20 mouse cellular contexts compared by ENCODE assay signal in genomic region chr5:112369326-112369725, GRCm38 (mm10). TPM values are rescaled to one million over a fixed set of nuclear protein-coding genes. Genes with fewer than 3 reads are reported as not detected.
A peak's percentile ranks its signal among the peaks of the same experiment; 100 is the strongest.
DNase-seq lines count a peak whose midpoint lies in the region; ATAC-seq lines count a peak whose summit lies in the region.
"Had no signal": no experiment of that assay in that cellular context is flagged by ENCODE, and none has a peak within 500 bp of the region (broad histone marks: within the 10 kb centered on the region; RNA-seq: fewer than 3 reads in every experiment).

No protein-coding gene starts in this region.

- WGBS in forebrain, embryonic 12.5 days, result 87% methylated on average over 13 of the region's 13 CpGs
- WGBS in forebrain, embryonic 11.5 days, result 92% methylated on average over 13 of the region's 13 CpGs
- 80% methylated on average over 13 of the region's 13 CpGs for WGBS in midbrain, embryonic 13.5 days
- WGBS in midbrain, embryonic 11.5 days, result 91% methylated on average over 13 of the region's 13 CpGs
- 78% methylated on average over 13 of the region's 13 CpGs for WGBS in hindbrain, embryonic 16.5 days

- H3K4me1 ChIP-seq in forebrain, embryonic 12.5 days, result peaks cover 36% of the 10 kb centered on the region
- peaks cover 16% of the 10 kb centered on the region for H3K4me1 ChIP-seq in forebrain, embryonic 11.5 days (replicated peaks; ENCODE audit: control insufficient read depth, insufficient read depth, low read length)
- peaks cover 54% of the 10 kb centered on the region for H3K4me1 ChIP-seq in midbrain, embryonic 13.5 days (replicated peaks)
- peaks cover 30% of the 10 kb centered on the region for H3K4me1 ChIP-seq in midbrain, embryonic 11.5 days (ENCODE audit: control insufficient read depth, insufficient read depth, low read length)
- peaks cover 47% of the 10 kb centered on the region for H3K4me1 ChIP-seq in hindbrain, embryonic 16.5 days (ENCODE audit: control insufficient read depth, insufficient read depth, low read depth, low read length)
- H3K4me1 ChIP-seq: embryonic facial prominence, embryonic 15.5 days; heart, embryonic 15.5 days had no signal

- no peak overlapping the region for H3K4me3 ChIP-seq in forebrain, embryonic 12.5 days (replicated peaks)
- no peak overlapping the region for H3K4me3 ChIP-seq in forebrain, embryonic 11.5 days (ENCODE audit: low read depth, low read length)
- H3K4me3 ChIP-seq in midbrain, embryonic 13.5 days (replicated peaks), result no peak overlapping the region
- no peak overlapping the region for H3K4me3 ChIP-seq in midbrain, embryonic 11.5 days (ENCODE audit: low read depth, low read length)
- no peak overlapping the region for H3K4me3 ChIP-seq in hindbrain, embryonic 16.5 days (ENCODE audit: low read length)
- H3K4me3 ChIP-seq: embryonic facial prominence, embryonic 15.5 days; heart, embryonic 15.5 days had no signal

- H3K27ac ChIP-seq in forebrain, embryonic 12.5 days, result no peak overlapping the region
- H3K27ac ChIP-seq in forebrain, embryonic 11.5 days (ENCODE audit: low read depth, low read length), result no peak overlapping the region
- no peak overlapping the region; the same call in 1 of the 2 replicates for H3K27ac ChIP-seq in midbrain, embryonic 13.5 days
- H3K27ac ChIP-seq in midbrain, embryonic 11.5 days (ENCODE audit: low read depth, low read length), result no peak overlapping the region
- peak overlapping the region; percentile 65 for H3K27ac ChIP-seq in hindbrain, embryonic 16.5 days (ENCODE audit: low read depth, low read length)
- H3K27ac ChIP-seq: embryonic facial prominence, embryonic 15.5 days; heart, embryonic 15.5 days had no signal

- H3K9ac ChIP-seq in forebrain, embryonic 12.5 days, result peak overlapping the region; percentile 7; the same call in 1 of the 2 replicates
- no peak overlapping the region for H3K9ac ChIP-seq in forebrain, embryonic 11.5 days (ENCODE audit: low read length)
- H3K9ac ChIP-seq in midbrain, embryonic 13.5 days (replicated peaks), result 0 out of 2 replicates have a peak overlapping the region, but pooled peaks have one; percentile 36
- H3K9ac ChIP-seq in midbrain, embryonic 11.5 days (ENCODE audit: low read length), result no peak overlapping the region
- peak overlapping the region; percentile 41; the same call in 1 of the 2 replicates for H3K9ac ChIP-seq in hindbrain, embryonic 16.5 days (ENCODE audit: low read depth, low read length)
- H3K9ac ChIP-seq: embryonic facial prominence, embryonic 15.5 days; heart, embryonic 15.5 days had no signal

- H3K4me2 ChIP-seq in forebrain, embryonic 12.5 days, result no peak overlapping the region
- H3K4me2 ChIP-seq in forebrain, embryonic 11.5 days (ENCODE audit: low read depth, low read length, severe bottlenecking), result no peak overlapping the region
- no peak overlapping the region for H3K4me2 ChIP-seq in midbrain, embryonic 13.5 days (replicated peaks)
- H3K4me2 ChIP-seq in midbrain, embryonic 11.5 days, result no peak overlapping the region
- no peak overlapping the region for H3K4me2 ChIP-seq in hindbrain, embryonic 16.5 days (ENCODE audit: low read length)
- H3K4me2 ChIP-seq: embryonic facial prominence, embryonic 15.5 days; heart, embryonic 15.5 days had no signal

- no peak for DNase-seq in forebrain, embryonic 11.5 days (ENCODE audit: low spot score)
- DNase-seq in midbrain, embryonic 11.5 days (ENCODE audit: low spot score, missing footprints), result no peak
- peak; percentile 26 to 30 for DNase-seq in B cell, adult 2 months
- no peak for DNase-seq in urinary bladder, adult 2 months (ENCODE audit: low spot score)
- no peak for DNase-seq in right cerebral cortex, postnatal 10 days (ENCODE audit: low spot score in 2 of 2)
- DNase-seq: adrenal gland, postnatal 14 days; embryo, embryonic 11 days; gastrocnemius, postnatal 10 days; heart, adult 18-20 months; kidney, adult 18-20 months; kidney, postnatal 25 days; layer of hippocampus, adult 9-11 months; lung, postnatal 10 days had no signal

- ATAC-seq in forebrain, embryonic 12.5 days (ENCODE audit: low FRiP score), result no peak
- ATAC-seq in forebrain, embryonic 11.5 days (replicated peaks; ENCODE audit: low FRiP score), result no peak
- ATAC-seq in midbrain, embryonic 13.5 days, result no peak
- no peak for ATAC-seq in midbrain, embryonic 11.5 days (ENCODE audit: low FRiP score)
- ATAC-seq in hindbrain, embryonic 16.5 days, result no peak

- H3K36me3 ChIP-seq in forebrain, embryonic 12.5 days (replicated peaks), result peaks cover 71% of the 10 kb centered on the region
- H3K36me3 ChIP-seq in forebrain, embryonic 11.5 days (ENCODE audit: control insufficient read depth, insufficient read depth, low read length), result peaks cover 3% of the 10 kb centered on the region; the same call in 1 of the 2 replicates
- H3K36me3 ChIP-seq in midbrain, embryonic 13.5 days, result peaks cover 65% of the 10 kb centered on the region
- H3K36me3 ChIP-seq in midbrain, embryonic 11.5 days (ENCODE audit: control insufficient read depth, insufficient read depth, low read length), result peaks cover 5% of the 10 kb centered on the region
- H3K36me3 ChIP-seq in hindbrain, embryonic 16.5 days (ENCODE audit: control insufficient read depth, insufficient read depth, low read length), result peaks cover 17% of the 10 kb centered on the region; the same call in 1 of the 2 replicates

- no peaks in the 10 kb centered on the region for H3K27me3 ChIP-seq in forebrain, embryonic 12.5 days
- no peaks in the 10 kb centered on the region for H3K27me3 ChIP-seq in forebrain, embryonic 11.5 days (ENCODE audit: control insufficient read depth, insufficient read depth, low read length)
- 0 out of 2 replicates have a peak, but pooled peaks cover 3% of the 10 kb centered on the region for H3K27me3 ChIP-seq in midbrain, embryonic 13.5 days
- H3K27me3 ChIP-seq in midbrain, embryonic 11.5 days (ENCODE audit: control insufficient read depth, insufficient read depth, low read length), result no peaks in the 10 kb centered on the region
- H3K27me3 ChIP-seq in hindbrain, embryonic 16.5 days (replicated peaks; ENCODE audit: control insufficient read depth, insufficient read depth, low read length), result no peaks in the 10 kb centered on the region
- H3K27me3 ChIP-seq: embryonic facial prominence, embryonic 15.5 days; heart, embryonic 15.5 days had no signal

- no peaks in the 10 kb centered on the region for H3K9me3 ChIP-seq in forebrain, embryonic 12.5 days
- no peaks in the 10 kb centered on the region for H3K9me3 ChIP-seq in forebrain, embryonic 11.5 days (ENCODE audit: control insufficient read depth, low read length)
- no peaks in the 10 kb centered on the region for H3K9me3 ChIP-seq in midbrain, embryonic 13.5 days
- H3K9me3 ChIP-seq in midbrain, embryonic 11.5 days (ENCODE audit: control insufficient read depth, low read length), result no peaks in the 10 kb centered on the region
- H3K9me3 ChIP-seq in hindbrain, embryonic 16.5 days (ENCODE audit: control insufficient read depth, low read length), result no peaks in the 10 kb centered on the region
- H3K9me3 ChIP-seq: embryonic facial prominence, embryonic 15.5 days; heart, embryonic 15.5 days had no signal

RNA-seq across cellular contexts. Expression of gene Gm6583, which starts 13.5 kb away (rescaled TPM):
- polyA plus RNA-seq in forebrain, embryonic 12.5 days (2016; fragmentation: Nextera tagmentation; extraction: Ambion mirVana), result 0.22 and 0.31 TPM in 2 replicates
- 0.29 TPM in 1 of 2 replicates, not detected in the other for polyA plus RNA-seq in forebrain, embryonic 11.5 days (2014; fragmentation: Nextera tagmentation; extraction: Ambion mirVana)
- polyA plus RNA-seq in midbrain, embryonic 13.5 days (2015; fragmentation: Nextera tagmentation; extraction: Ambion mirVana), result 0.14 and 0.17 TPM in 2 replicates
- polyA plus RNA-seq in midbrain, embryonic 11.5 days (2014; fragmentation: Nextera tagmentation; extraction: Ambion mirVana), result not detected in 2 replicates
- 0.17 and 0.21 TPM in 2 replicates for polyA plus RNA-seq in hindbrain, embryonic 16.5 days (2015; fragmentation: Nextera tagmentation; extraction: Ambion mirVana)
- polyA plus RNA-seq in urinary bladder, adult 2 months (2012; rRNA removed), result not detected in 2 replicates
- polyA plus RNA-seq: small intestine, adult 2 months had no signal

RNA-seq across cellular contexts. Expression of gene Asphd2, which starts 25.3 kb away (rescaled TPM):
- 38.6 and 57.3 TPM in 2 replicates for polyA plus RNA-seq in forebrain, embryonic 12.5 days (2016; fragmentation: Nextera tagmentation; extraction: Ambion mirVana)
- 50.7 and 54.1 TPM in 2 replicates for polyA plus RNA-seq in forebrain, embryonic 11.5 days (2014; fragmentation: Nextera tagmentation; extraction: Ambion mirVana)
- polyA plus RNA-seq in midbrain, embryonic 13.5 days (2015; fragmentation: Nextera tagmentation; extraction: Ambion mirVana), result 37.8 and 47.6 TPM in 2 replicates
- 35.4 and 48.3 TPM in 2 replicates for polyA plus RNA-seq in midbrain, embryonic 11.5 days (2014; fragmentation: Nextera tagmentation; extraction: Ambion mirVana)
- 29.5 and 37.0 TPM in 2 replicates for polyA plus RNA-seq in hindbrain, embryonic 16.5 days (2015; fragmentation: Nextera tagmentation; extraction: Ambion mirVana)
- polyA plus RNA-seq in urinary bladder, adult 2 months (2012; rRNA removed), result 1.3 and 1.4 TPM in 2 replicates
- polyA plus RNA-seq: liver, embryonic 16.5 days had no signal

RNA-seq across cellular contexts. Expression of gene Hps4, which starts 26.4 kb away (rescaled TPM):
- 36.1 and 37.3 TPM in 2 replicates for polyA plus RNA-seq in forebrain, embryonic 12.5 days (2016; fragmentation: Nextera tagmentation; extraction: Ambion mirVana)
- polyA plus RNA-seq in forebrain, embryonic 11.5 days (2014; fragmentation: Nextera tagmentation; extraction: Ambion mirVana), result 32.9 and 35.4 TPM in 2 replicates
- 42.6 and 43.5 TPM in 2 replicates for polyA plus RNA-seq in midbrain, embryonic 13.5 days (2015; fragmentation: Nextera tagmentation; extraction: Ambion mirVana)
- polyA plus RNA-seq in midbrain, embryonic 11.5 days (2014; fragmentation: Nextera tagmentation; extraction: Ambion mirVana), result 28.5 and 31.9 TPM in 2 replicates
- polyA plus RNA-seq in hindbrain, embryonic 16.5 days (2015; fragmentation: Nextera tagmentation; extraction: Ambion mirVana), result 37.4 and 39.6 TPM in 2 replicates
- 23.6 and 24.3 TPM in 2 replicates for polyA plus RNA-seq in urinary bladder, adult 2 months (2012; rRNA removed)

RNA-seq across cellular contexts. Expression of gene Srrd, which starts 26.5 kb away (rescaled TPM):
- polyA plus RNA-seq in forebrain, embryonic 12.5 days (2016; fragmentation: Nextera tagmentation; extraction: Ambion mirVana), result 47.3 and 50.0 TPM in 2 replicates
- 46.1 and 52.2 TPM in 2 replicates for polyA plus RNA-seq in forebrain, embryonic 11.5 days (2014; fragmentation: Nextera tagmentation; extraction: Ambion mirVana)
- 50.6 and 53.8 TPM in 2 replicates for polyA plus RNA-seq in midbrain, embryonic 13.5 days (2015; fragmentation: Nextera tagmentation; extraction: Ambion mirVana)
- polyA plus RNA-seq in midbrain, embryonic 11.5 days (2014; fragmentation: Nextera tagmentation; extraction: Ambion mirVana), result 46.0 and 46.8 TPM in 2 replicates
- 58.3 and 60.8 TPM in 2 replicates for polyA plus RNA-seq in hindbrain, embryonic 16.5 days (2015; fragmentation: Nextera tagmentation; extraction: Ambion mirVana)
- polyA plus RNA-seq in urinary bladder, adult 2 months (2012; rRNA removed), result 26.3 and 28.7 TPM in 2 replicates

RNA-seq across cellular contexts. Expression of gene Tfip11, which starts 43.2 kb away (rescaled TPM):
- 38.1 and 39.5 TPM in 2 replicates for polyA plus RNA-seq in forebrain, embryonic 12.5 days (2016; fragmentation: Nextera tagmentation; extraction: Ambion mirVana)
- 32.5 and 33.7 TPM in 2 replicates for polyA plus RNA-seq in forebrain, embryonic 11.5 days (2014; fragmentation: Nextera tagmentation; extraction: Ambion mirVana)
- 35.9 and 36.3 TPM in 2 replicates for polyA plus RNA-seq in midbrain, embryonic 13.5 days (2015; fragmentation: Nextera tagmentation; extraction: Ambion mirVana)
- polyA plus RNA-seq in midbrain, embryonic 11.5 days (2014; fragmentation: Nextera tagmentation; extraction: Ambion mirVana), result 22.1 and 25.8 TPM in 2 replicates
- polyA plus RNA-seq in hindbrain, embryonic 16.5 days (2015; fragmentation: Nextera tagmentation; extraction: Ambion mirVana), result 31.9 and 34.6 TPM in 2 replicates
- 21.6 and 24.2 TPM in 2 replicates for polyA plus RNA-seq in urinary bladder, adult 2 months (2012; rRNA removed)

Comparison
In these comparisons a context has a peak if more than half of its experiments do, and no peak if none do; other contexts are left out.
1. H3K9ac ChIP-seq: peak in forebrain, embryonic 12.5 days (single experiment), midbrain, embryonic 13.5 days (single experiment) and hindbrain, embryonic 16.5 days (single experiment); none in forebrain, embryonic 11.5 days (single experiment) and midbrain, embryonic 11.5 days (single experiment).
2. DNase-seq: peak in B cell, adult 2 months (2 of 2); none in forebrain, embryonic 11.5 days (single experiment), midbrain, embryonic 11.5 days (single experiment), urinary bladder, adult 2 months (single experiment) and right cerebral cortex, postnatal 10 days (0 of 2).
3. RNA of gene Asphd2, which starts 25.3 kb away (polyA plus RNA-seq): 38.6 to 57.3 TPM in forebrain, embryonic 12.5 days, 50.7 to 54.1 TPM in forebrain, embryonic 11.5 days, 35.4 to 48.3 TPM in midbrain, embryonic 11.5 days, 37.8 to 47.6 TPM in midbrain, embryonic 13.5 days and 29.5 to 37.0 TPM in hindbrain, embryonic 16.5 days; 1.3 to 1.4 TPM in urinary bladder, adult 2 months; every median in the first group is over 10 times any median in the second.